Mouse (Mus musculus) gastrocnemius, adult 2 months (tissue): ENCODE results near the gene Nav2. TPM values are rescaled to one million over a fixed set of nuclear protein-coding genes. Genes with fewer than 3 reads are reported as not detected.

Experiments
- DNase-seq: peaks from one replicate; pipeline ENCODE4 v3.0.0; 2022
- H3K27ac ChIP-seq: fragments of 200-600 bp; 2 replicates; pipeline ENCODE4 v1.8.1; 2022; ENCODE audit warnings: mild to moderate bottlenecking
- H3K4me3 ChIP-seq: fragments of 200-600 bp; 2 replicates; pipeline ENCODE4 v1.8.1; 2022; ENCODE audit warnings: mild to moderate bottlenecking, moderate library complexity
- CTCF ChIP-seq: fragments of 200-600 bp; IDR thresholded peaks from 2 replicates; pipeline ENCODE4 v1.8.1; 2022; ENCODE audit warnings: antibody characterized with exemption, mild to moderate bottlenecking, moderate library complexity
- intact Hi-C: fragments of 180-260 bp; cut with DNase I; formaldehyde crosslinking; loops from one replicate; pipeline ENCODE4 v1.15.1; 2025
- total RNA-seq, 2 experiments: library from RNA; stranded (reverse); gene quantifications; 2 replicates each; pipeline ENCODE4 v1.2.3; 2021

The Nav2 gene
- total RNA-seq, 2 experiments from 2014 or later: 18.5 to 36.0 TPM

DNA sequence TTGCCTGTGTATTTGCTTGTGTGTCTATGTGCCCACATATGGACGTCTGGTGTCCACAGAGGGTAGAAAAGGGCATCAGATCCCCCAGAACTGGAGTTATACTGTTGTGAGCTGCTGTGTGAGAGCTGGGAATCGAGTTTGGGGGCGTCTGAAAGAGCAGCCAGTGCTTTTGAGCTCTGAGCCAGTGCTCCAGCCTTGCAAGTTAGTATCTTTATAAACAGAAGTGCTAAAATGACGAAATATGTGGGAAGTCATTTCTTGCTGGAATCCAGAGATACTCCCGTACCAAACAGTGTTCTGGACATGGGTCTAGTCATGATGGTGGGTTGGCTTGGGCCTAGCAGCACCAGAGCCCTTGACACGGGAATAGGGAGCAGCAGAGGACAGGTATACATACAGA lies 13.8 kb upstream of the Nav2 start:
- no peak for TF ChIP-seq CTCF
- DNase-seq: no peak
- Histone ChIP-seq H3K4me3 (no peak overlapping the region), H3K27ac (no peak overlapping the region)
- intact Hi-C loops: loop anchor here (1.0 kb wide), 1 partner anchor 227 kb away; no protein-coding TSS in a partner anchor

DNA sequence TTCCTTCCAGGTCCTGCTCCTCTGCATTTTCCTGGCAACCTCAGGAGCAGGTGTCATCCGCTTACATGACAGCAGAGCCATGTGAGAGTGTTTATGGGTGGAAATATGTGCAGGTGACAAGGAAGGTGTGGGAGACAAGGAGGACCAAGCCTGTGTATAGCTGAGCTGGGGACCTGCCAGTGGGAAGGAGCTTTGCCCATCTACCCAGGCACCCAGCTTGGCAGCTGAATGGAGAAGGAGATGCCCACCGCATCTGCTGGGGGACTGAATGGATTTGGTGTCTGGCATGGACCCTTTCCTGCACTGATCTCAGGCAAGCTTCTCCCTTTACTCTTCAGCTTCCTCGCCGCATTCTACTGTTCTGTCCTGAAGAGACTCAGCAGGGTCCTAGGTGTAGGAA lies 13.0 kb upstream of the Nav2 start:
- no peak overlapping the region for H3K4me3 ChIP-seq
- no peak overlapping the region for H3K27ac ChIP-seq
- TF ChIP-seq CTCF: no peak
- no peak for DNase-seq
- intact Hi-C loops: no loop called here

DNA sequence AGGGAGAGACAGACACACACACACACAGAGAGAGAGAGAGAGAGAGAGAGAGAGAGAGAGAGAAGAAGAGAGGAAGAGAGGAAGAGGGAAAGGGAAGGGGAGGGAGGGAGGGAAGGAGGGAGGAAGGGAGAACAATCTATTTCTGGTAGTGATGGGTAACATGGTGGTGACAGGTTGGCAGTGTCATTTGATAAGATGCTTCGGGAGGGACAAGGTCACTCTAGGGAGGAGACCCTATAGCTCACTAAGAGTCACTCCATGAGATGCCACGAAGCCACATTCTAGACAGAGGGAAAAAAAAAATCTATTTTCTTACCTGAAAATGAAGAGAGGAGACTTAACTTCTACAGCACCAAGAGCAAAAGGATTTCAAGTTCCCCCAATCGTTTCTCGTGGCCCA lies 12.5 kb upstream of the Nav2 start:
- intact Hi-C loops: no loop called here
- Histone ChIP-seq H3K4me3 (no peak overlapping the region), H3K27ac (no peak overlapping the region)
- no peak for TF ChIP-seq CTCF
- DNase-seq: no peak

GRCm38 (mm10) chr7:48897539-48898163 lies 10.9 kb upstream of the Nav2 start:
- no peak for TF ChIP-seq CTCF
- intact Hi-C loops: no loop called here
- no peak overlapping the region for H3K4me3 ChIP-seq
- no peak overlapping the region for H3K27ac ChIP-seq
- no peak for DNase-seq

DNA sequence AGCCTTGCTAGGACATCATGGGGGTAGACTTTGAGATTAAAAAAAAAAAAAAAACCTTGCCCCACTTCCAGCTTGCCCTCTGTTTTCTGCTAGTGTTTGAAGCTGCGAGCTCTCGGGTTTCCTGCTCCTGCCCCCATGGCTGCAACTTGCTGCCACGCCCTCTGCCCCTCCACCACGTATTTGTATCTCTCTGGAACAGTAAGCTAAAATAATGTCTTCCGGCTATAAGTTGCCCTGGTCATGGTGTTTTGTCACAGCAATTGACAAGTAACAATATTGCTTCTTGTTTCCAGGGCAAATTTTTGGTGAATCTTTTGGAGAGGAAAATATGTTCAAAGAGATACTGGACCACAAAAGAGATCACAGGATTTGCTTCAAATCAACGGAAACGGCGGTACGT lies 10.1 kb upstream of the Nav2 start:
- H3K4me3 ChIP-seq: no peak overlapping the region

DNA sequence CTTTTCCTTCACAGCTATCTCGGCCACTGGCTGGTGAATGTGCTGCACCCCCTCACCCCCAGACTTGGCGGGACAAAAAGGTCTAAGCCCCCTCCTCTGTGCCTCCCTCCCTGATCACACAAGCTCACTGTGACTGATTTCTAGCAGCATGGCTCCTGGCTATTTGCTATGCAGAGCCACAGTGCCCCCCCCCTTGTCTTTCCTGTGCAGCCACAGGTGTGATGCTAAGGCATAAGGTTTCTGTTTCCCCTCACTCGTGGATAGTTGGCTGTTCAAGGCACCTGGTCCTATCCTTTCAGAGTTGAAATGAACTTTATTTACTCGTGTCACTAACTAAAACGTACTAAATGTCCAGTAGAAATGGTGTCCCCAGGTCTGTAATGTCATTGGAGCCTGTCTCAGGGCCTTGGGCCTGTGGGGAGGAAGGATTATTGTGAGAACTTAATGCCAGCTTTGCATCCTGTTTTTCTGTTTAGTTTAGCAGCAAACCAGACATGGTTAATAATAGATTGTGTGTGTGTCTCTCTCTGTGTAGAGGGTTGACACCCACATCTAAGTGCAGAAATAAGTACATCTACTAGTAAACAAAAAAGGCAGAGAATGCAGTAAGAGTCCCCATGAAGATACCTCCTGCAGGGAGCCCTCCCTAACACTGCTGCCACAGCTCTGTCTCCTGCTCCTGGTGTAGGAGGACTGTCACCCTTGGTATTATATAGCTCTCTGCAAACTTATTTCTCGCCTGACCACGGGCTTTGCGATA lies 7.9 kb upstream of the Nav2 start:
- Histone ChIP-seq H3K27ac (no peak overlapping the region), H3K4me3 (no peak overlapping the region)
- intact Hi-C loops: no loop called here
- no peak for TF ChIP-seq CTCF
- DNase-seq: no peak

More for the DNA sequence above, 10.1 kb upstream of the Nav2 start:
- no peak for TF ChIP-seq CTCF
- H3K27ac ChIP-seq: no peak overlapping the region
- DNase-seq: no peak
- intact Hi-C loops: no loop called here

GRCm38 (mm10) chr7:48902454-48902853 lies 6.1 kb upstream of the Nav2 start:
- no peak for DNase-seq
- Histone ChIP-seq H3K4me3 (no peak overlapping the region), H3K27ac (no peak overlapping the region)
- no peak for TF ChIP-seq CTCF
- intact Hi-C loops: no loop called here

- Histone ChIP-seq H3K4me3 (no peak overlapping the region), H3K27ac (no peak overlapping the region)
- TF ChIP-seq CTCF: no peak
- intact Hi-C loops: no loop called here
- no peak for DNase-seq
These were observed 791 bp downstream of the Nav2 start for GRCm38 (mm10) chr7:48909342-48909671.

GRCm38 (mm10) chr7:48910282-48910681 lies 1.8 kb downstream of the Nav2 start:
- intact Hi-C loops: no loop called here
- H3K4me3 ChIP-seq: no peak overlapping the region
- DNase-seq: no peak
- H3K27ac ChIP-seq: no peak overlapping the region
- no peak for TF ChIP-seq CTCF

GRCm38 (mm10) chr7:48911146-48911545 lies 2.6 kb downstream of the Nav2 start:
- no peak for TF ChIP-seq CTCF

DNA sequence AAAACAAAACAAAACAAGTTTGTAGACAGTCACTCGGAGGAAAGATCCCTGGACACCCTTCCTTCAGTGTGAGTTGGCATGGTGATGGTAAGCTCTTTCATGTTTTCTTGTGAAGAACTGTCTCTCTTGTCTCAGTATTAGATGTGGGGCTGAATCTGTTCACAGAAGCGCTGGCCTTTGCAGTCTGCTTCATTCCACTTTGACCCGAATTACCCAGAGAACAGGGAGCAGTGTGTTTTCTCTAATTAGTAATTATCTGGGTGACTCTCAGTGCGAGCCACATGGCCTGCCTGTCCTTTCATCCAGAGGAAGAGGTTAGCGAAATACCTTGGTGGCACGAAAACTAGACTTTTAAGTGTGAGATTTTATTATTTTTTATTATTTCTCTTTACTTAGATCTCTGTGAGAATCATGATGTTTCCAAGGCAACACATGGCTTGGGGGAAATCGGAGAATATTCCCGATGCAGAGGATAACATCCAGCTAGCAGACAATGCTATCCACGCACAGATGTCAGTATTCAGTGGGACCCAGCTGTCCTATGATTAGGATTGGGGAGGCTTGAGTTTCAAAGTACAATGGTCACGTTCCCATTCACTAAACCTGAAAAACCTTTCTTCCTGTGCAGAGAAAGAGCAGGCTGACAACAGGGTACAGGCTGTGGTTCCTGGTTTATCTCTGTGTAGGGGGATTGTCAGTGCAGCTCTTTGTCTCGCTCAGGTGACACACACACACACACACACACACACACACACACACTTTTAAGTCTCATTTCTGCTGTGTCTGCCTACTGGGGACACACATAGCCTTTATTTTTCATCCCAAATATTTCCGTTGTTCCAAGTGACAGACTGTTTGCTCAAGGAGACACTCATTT lies 6.4 kb downstream of the Nav2 start:
- Histone ChIP-seq H3K27ac (no peak overlapping the region), H3K4me3 (no peak overlapping the region)
- intact Hi-C loops: no loop called here
- no peak for TF ChIP-seq CTCF
- DNase-seq: no peak

More at GRCm38 (mm10) chr7:48911146-48911545, 2.6 kb downstream of the Nav2 start:
- intact Hi-C loops: no loop called here
- Histone ChIP-seq H3K4me3 (no peak overlapping the region), H3K27ac (no peak overlapping the region)
- no peak for DNase-seq

DNA sequence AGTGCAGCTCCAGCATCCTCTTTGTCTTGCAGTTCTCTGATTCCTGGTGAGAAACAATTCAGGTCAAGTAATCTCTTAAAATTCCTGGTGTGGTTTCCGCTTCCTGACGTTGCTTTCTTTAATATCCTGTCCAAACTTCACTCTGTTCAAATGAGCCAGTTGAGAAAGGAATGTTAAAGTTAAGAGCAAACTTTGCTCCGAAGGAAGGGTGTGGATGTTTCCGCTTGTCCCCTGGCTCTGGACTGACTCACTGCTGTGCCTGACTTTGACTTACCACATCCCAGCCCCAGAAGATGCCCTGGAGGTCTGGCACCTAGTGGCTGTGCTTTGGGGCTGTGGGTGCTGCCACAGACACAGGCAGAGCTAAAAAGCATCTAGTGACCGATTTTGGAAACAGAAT lies 8.9 kb downstream of the Nav2 start:
- no peak for TF ChIP-seq CTCF
- intact Hi-C loops: no loop called here
- no peak for DNase-seq
- H3K4me3 ChIP-seq: no peak overlapping the region
- H3K27ac ChIP-seq: no peak overlapping the region

DNA sequence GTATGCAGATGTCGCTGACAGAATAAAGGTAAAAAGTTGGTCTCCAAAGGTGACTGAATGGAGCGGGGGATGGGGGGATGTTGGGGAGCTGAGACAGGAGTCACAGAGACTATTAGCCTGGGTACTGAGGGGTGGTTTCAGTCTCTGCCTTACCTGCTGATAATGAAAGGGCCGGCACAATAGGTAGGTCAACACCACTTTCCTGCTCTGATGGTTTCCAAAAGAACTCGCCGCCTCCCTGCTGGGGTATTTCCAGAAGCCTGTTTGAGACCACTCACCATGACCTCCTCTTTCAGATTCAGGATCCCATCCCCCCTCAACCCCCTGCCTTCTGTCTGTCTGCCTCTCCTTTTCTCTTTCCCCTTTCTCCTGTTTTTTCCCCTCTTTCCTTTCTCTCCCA lies 9.5 kb downstream of the Nav2 start:
- Histone ChIP-seq H3K4me3 (no peak overlapping the region), H3K27ac (no peak overlapping the region)
- TF ChIP-seq CTCF: no peak
- DNase-seq: no peak
- intact Hi-C loops: no loop called here
